Mouse (Mus musculus) left cerebral cortex, postnatal 36 days (tissue): ENCODE measurements at regions not wholly inside any gene's neighbourhood (a gene's known extent, or its start where the extent isn't known, plus 50 kb on each side); places are given as distances from the start of the nearest gene placed in this dataset.
A peak's percentile ranks its signal among the peaks of the same experiment; 100 is the strongest.

Source experiments
- DNase-seq, 2 experiments: peaks; one replicate each; pipeline ENCODE4 v3.0.0; 2021 to 2022; ENCODE audit warnings: low spot score in 2 of 2, mixed read lengths in 1 of 2
- intact Hi-C: fragments of 180-260 bp; cut with DNase I; formaldehyde crosslinking; loops from one replicate; pipeline ENCODE4 v1.15.1; 2025

DNA sequence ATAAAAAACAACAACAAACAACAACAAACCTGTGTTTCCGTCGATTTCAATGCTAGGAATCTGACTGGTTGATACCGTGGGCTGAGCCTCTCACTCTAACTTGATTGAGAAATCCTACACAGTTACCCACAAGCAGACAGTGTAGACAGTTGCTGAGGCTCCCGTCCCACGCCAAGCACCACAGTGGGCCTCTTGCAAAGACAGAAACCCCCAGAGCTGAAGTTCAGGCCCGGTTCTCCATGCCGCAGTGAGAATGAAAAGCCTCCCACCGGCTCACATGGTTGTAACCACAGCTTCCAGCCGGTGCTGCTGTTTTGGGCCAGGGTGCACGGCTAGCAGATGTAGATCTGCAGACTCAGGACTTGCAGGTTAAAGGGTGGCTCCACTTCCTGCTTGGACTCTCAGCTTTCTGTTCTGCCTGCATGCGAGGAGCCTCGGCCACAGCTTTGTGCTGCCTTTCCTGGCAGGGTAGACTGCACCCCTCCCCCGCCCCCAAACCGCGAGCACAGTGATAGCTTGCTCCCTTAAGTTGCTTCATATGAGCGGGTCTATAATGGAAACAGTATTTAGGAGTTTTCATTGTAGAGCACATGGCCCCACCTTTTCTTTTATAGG is 133.6 kb upstream of the Zfp64 start:
- intact Hi-C loops = no loop called here
- DNase-seq = no peak

DNA sequence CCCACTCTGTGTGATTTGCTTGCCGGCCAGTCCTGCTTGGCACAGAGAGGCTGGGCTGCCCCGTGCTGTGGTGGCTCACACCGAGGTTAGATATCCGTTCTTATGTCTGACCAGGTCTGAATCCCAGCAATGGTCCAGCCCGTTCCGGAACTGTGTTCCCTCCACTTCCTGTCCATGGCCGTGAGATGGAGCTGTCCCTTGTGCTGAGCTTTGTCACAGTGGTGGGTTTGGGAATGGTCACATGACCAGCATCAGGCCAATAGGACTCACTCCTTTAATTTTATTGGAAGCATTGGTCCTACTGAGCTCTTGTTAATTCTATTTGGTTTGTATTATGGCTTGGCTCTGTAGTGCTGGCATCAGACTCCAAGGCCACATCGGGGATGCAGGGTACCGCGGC is 132.9 kb upstream of the Zfp64 start:
- intact Hi-C loops = no loop called here

DNA sequence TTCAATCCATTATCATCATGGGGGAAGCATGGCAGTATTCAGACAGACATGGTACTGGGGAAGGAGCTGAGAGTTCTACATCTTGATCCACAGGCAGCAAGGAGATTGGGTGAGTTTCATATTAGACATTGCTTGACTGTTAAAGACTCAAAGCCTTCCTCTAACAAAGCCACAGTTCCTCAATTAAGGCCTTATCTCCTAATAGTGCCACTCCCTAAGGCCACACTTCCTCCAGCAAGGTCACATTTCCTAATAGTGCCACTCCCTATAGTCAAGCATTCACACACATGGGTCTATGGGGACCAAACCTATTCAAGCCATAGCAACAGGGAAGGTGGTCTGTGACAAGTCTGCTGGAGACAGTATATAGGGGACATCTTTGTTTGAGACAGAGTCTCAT is 115.9 kb upstream of the Zfp64 start:
- no peak for DNase-seq
- intact Hi-C loops = no loop called here

More for the DNA sequence above, 132.9 kb upstream of the Zfp64 start:
- DNase-seq = no peak

GRCm38 (mm10) chr2:169065166-169065698 is 109.8 kb upstream of the Zfp64 start:
- no peak for DNase-seq
- intact Hi-C loops = no loop called here

DNA sequence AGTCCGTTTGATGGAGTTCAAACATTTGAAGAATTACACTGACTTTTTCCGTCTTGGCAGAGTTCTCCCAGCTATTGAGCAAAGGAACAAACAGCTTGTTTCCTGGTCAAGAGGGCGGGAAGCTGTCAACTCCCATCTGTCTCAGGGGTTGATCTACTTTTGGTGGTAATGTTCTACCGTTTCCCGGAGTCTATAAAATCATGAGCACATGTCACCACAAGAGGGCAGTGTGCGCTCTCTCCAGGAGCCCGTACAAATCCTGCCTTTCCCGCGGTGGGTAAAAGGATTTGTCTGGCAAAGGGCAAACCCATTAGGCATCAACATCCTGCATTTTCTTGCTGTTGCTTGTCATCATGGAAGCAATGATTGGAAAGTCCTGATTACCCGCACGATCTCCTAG is 106.1 kb upstream of the Zfp64 start:
- intact Hi-C loops = loop anchor here (2.0 to 5.0 kb wide), 3 partner anchors 46 to 1039 kb away; no protein-coding TSS in a partner anchor
- DNase-seq = peak; percentile 69 to 80

- intact Hi-C loops = loop anchor here (2.0 to 5.0 kb wide), 3 partner anchors 47 to 1040 kb away; no protein-coding TSS in a partner anchor
- peak; percentile 11 to 33 for DNase-seq
These were observed 105.1 kb upstream of the Zfp64 start for GRCm38 (mm10) chr2:169060495-169060894.

DNA sequence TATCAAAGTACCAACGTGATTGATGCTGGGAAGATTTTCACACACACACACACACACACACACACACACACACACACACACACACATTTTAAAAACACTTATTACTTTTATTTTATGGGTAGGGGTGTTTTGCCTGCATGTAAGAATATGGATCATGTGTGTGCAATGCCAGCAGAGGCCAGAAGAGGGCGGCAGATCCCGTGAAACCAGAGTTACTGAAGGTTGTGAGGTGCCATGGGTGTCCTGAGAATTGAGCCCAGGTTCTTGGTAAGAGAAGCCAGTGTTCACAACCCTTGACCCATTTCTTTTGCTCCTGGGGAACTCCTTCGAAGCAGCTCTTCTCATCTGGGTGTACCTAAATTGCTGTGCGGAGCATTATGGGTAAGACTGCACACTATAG is 102.4 kb upstream of the Zfp64 start:
- intact Hi-C loops = loop anchor here (10.0 kb wide), 1 partner anchor 577 kb away; the partner anchor contains the start of gene Tshz2
- no peak for DNase-seq

GRCm38 (mm10) chr2:169049947-169050346 is 94.6 kb upstream of the Zfp64 start:
- peak in 1 of 2 experiments; percentile 43 for DNase-seq

DNA sequence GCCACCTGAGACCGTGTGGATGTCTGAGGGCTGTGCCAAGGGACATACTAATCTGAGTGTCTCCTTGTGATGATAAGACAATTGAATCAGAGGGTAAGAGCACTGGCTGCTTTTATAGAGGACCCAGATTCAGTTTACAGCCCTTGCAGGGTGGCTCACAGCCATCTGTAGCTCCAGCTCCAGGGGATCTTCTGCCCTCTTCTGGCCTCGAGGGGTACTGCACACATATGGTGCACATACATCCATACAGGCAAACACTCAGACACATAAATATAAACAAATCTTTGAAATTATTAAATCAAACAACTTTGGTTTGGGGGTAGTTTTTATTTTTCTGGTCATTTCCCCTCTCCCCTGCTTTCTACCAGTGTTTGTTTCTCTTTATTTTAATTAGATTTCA is 86.4 kb upstream of the Zfp64 start:
- intact Hi-C loops = no loop called here
- no peak for DNase-seq

More at GRCm38 (mm10) chr2:169049947-169050346, 94.6 kb upstream of the Zfp64 start:
- intact Hi-C loops = loop anchor here (10.0 kb wide), 1 partner anchor 585 kb away; the partner anchor contains the start of gene Tshz2

GRCm38 (mm10) chr2:169037975-169038374 is 82.6 kb upstream of the Zfp64 start:
- intact Hi-C loops = no loop called here

GRCm38 (mm10) chr2:169037519-169037918 is 82.1 kb upstream of the Zfp64 start:
- DNase-seq = no peak
- intact Hi-C loops = no loop called here

More at GRCm38 (mm10) chr2:169037975-169038374, 82.6 kb upstream of the Zfp64 start:
- DNase-seq = no peak

DNA sequence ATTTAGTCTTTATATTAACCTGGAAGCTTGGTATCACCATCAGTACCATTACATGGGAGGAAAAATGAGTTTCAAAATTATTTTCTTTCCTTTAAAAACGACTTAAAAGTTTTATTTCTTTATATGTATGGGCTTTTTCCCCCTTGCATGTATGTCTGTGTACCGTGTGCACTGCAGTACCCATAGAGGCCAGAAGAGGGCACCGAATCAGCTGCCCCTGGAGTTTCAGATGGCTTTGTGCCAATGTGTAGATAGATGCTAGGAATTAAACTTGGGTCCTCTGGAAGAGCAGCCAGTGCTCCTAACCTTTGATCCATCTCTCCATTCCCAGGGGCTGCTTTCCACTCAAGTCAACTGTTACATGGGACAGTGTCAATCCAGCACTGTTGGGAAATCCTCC is 79.9 kb upstream of the Zfp64 start:
- intact Hi-C loops = no loop called here
- no peak for DNase-seq

GRCm38 (mm10) chr2:169033997-169034396 is 78.6 kb upstream of the Zfp64 start:
- DNase-seq = no peak
- intact Hi-C loops = no loop called here

DNA sequence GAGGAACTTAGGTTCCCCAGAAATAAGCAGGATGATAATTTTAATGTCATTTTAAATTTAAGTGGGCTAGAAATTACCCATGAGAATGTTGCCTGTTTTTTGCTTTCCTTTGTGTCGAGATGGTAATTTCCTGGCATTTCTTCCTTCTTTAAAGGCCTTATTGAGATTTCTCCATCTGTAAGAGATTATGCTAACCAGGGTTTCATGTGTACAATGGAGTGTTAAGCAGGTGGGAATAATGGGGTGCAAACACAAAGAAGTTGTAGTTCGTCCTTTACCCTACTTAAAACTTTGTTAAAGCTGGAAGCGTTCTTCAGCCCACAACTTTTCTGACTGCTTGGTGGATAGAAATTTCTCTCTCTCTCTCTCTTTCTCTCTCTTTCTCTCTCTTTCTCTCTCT is 77.8 kb upstream of the Zfp64 start:
- no peak for DNase-seq
- intact Hi-C loops = no loop called here

GRCm38 (mm10) chr2:169028531-169029114 is 73.2 kb upstream of the Zfp64 start:
- intact Hi-C loops = no loop called here

GRCm38 (mm10) chr2:169019037-169019436 is 63.6 kb upstream of the Zfp64 start:
- DNase-seq = no peak
- intact Hi-C loops = no loop called here

More at GRCm38 (mm10) chr2:169028531-169029114, 73.2 kb upstream of the Zfp64 start:
- no peak for DNase-seq

DNA sequence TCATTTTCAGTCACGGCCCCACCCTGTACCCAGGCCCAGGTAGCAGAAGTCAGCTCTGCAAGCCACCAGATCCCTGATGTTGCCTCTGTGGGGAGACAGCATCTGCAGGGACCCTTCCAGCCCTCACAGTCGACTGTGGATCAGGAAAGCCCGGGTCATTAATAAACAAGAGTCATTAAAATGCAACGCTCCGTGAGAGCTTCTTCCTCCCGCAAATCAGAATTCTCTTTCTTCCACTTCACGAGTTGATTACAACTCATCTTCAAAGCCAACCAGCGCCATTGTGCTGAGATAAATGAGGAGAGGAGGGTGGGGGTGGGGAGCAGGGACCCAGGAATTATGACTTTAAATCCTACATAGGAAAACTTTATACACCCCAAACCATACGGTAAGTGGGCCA is 54.9 kb upstream of the Zfp64 start:
- no peak for DNase-seq
- intact Hi-C loops = no loop called here

DNA sequence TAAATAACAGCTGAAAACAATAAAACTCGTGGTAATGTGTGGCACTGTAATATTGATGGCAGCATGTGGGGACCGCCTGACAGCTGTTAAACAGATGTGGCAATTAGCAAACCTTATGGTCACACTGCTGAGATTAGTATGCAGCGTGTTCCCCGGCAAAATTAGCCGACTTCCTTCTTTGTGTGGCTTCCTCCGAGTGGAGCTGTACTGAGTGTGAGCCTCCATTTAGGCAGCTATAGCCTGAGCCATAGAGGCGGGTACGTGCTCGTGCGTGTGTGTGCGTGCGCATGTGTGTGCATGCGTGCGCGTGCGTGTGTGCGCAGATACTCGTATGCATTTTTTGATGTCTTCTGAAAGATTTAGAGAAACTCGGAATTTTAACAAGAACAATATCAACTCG is 53.4 kb upstream of the Zfp64 start:
- DNase-seq = no peak
- intact Hi-C loops = no loop called here

- intact Hi-C loops = no loop called here
These were observed 52.9 kb upstream of the Zfp64 start for GRCm38 (mm10) chr2:169008333-169008732.

GRCm38 (mm10) chr2:169006549-169006948 is 51.2 kb upstream of the Zfp64 start:
- intact Hi-C loops = no loop called here
- no peak for DNase-seq

More at GRCm38 (mm10) chr2:169008333-169008732, 52.9 kb upstream of the Zfp64 start:
- no peak for DNase-seq

DNA sequence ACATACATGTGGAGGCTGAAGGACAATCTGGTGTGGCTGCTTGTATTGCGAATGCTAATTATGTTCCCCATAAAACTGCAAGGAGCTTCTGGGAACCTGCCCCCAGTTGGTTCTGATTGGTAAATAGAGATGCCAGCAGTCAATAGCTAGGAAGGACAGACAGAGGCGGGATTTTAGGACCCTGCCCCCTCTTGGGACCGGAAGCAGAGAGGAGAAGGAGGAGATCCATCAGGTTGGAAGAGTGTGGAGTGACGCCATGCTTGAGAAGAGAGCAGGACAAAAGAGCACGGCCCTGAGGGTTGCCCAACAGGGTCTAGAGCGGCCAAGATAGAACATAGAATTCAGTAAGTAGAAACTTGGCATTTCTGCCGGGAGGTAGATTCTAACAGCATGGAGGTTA is 50.4 kb upstream of the Zfp64 start:
- DNase-seq = no peak
- intact Hi-C loops = no loop called here
